Mouse (Mus musculus) hindbrain, embryonic 16.5 days (tissue): ENCODE results near the gene Fam57a. TPM values are rescaled to one million over a fixed set of nuclear protein-coding genes. Genes with fewer than 3 reads are reported as not detected.

Experiments used
- ATAC-seq: fragments of 200-750 bp; cut with Nextera tagmentation; 2 replicates; pipeline ENCODE4 v1.8.0; 2017; ENCODE audit warnings: moderate TSS enrichment, moderate library complexity
- H3K27ac ChIP-seq: fragments of 300-500 bp; sonication (generic); 2 replicates; pipeline ENCODE4 v1.5.1; 2014; ENCODE audit warnings: low read depth, mild to moderate bottlenecking, control low read depth, low read length, moderate library complexity
- H3K27me3 ChIP-seq: fragments of 300-500 bp; sonication (generic); replicated peaks from 2 replicates; pipeline ENCODE4 v1.6.1; 2014; ENCODE audit warnings: low read length; ENCODE audit not compliant: control insufficient read depth, insufficient read depth
- H3K36me3 ChIP-seq: fragments of 300-500 bp; sonication (generic); 2 replicates; pipeline ENCODE4 v1.6.1; 2014; ENCODE audit warnings: mild to moderate bottlenecking, low read length, moderate library complexity, mixed read lengths; ENCODE audit not compliant: control insufficient read depth, insufficient read depth
- H3K4me1 ChIP-seq: fragments of 300-500 bp; sonication (generic); 2 replicates; pipeline ENCODE4 v1.6.1; 2014; ENCODE audit warnings: low read depth, low read length; ENCODE audit not compliant: control insufficient read depth, insufficient read depth
- H3K4me2 ChIP-seq: fragments of 300-500 bp; sonication (generic); 2 replicates; pipeline ENCODE4 v1.6.1; 2014; ENCODE audit warnings: mild to moderate bottlenecking, low read length, control low read depth, moderate library complexity
- H3K4me3 ChIP-seq: fragments of 300-500 bp; sonication (generic); 2 replicates; pipeline ENCODE4 v1.5.1; 2014; ENCODE audit warnings: mild to moderate bottlenecking, low read length, control low read depth, moderate library complexity
- H3K9ac ChIP-seq: fragments of 300-500 bp; sonication (generic); 2 replicates; pipeline ENCODE4 v1.6.1; 2014; ENCODE audit warnings: low read depth, mild to moderate bottlenecking, control low read depth, low read length, moderate library complexity
- H3K9me3 ChIP-seq: fragments of 300-500 bp; sonication (generic); 2 replicates; pipeline ENCODE4 v1.6.1; 2014; ENCODE audit warnings: mild to moderate bottlenecking, low read length, moderate library complexity; ENCODE audit not compliant: control insufficient read depth
- WGBS: fragments of 180-500 bp; shearing (Covaris S2); extraction: QIAGEN DNeasy Blood & Tissue Kit; methylation state at CpG from one replicate; pipeline ENCODE4 v1.1.7; 2014; 5-methylcytosine and 5-hydroxymethylcytosine counted together
- polyA plus RNA-seq: library from polyadenylated mRNA; unstranded; fragments of >200 nt; fragmentation: Nextera tagmentation; extraction: Ambion mirVana; gene quantifications from 2 replicates; pipeline ENCODE4 v1.2.1, GENCODE M21; 2015

Fam57a gene
- polyA plus RNA-seq, result 24.8 and 30.7 TPM in 2 replicates

- H3K4me2 ChIP-seq, result peak within 1 kb of the TSS; percentile 60
- no peaks in the 10 kb centered on the region for H3K36me3 ChIP-seq
- peak; percentile 96 for ATAC-seq
- peaks cover 12% of the 10 kb centered on the region for H3K4me1 ChIP-seq
- H3K27me3 ChIP-seq, result no peaks in the 10 kb centered on the region
- peak within 1 kb of the TSS; percentile 93 for H3K4me3 ChIP-seq
- H3K9ac ChIP-seq, result peak within 1 kb of the TSS; percentile 73
- no peaks in the 10 kb centered on the region for H3K9me3 ChIP-seq
- H3K27ac ChIP-seq, result peak within 1 kb of the TSS; percentile 83
- WGBS, result under 1% methylated on average over 37 of the region's 37 CpGs
Measured at GRCm38 (mm10) chr11:76179495-76180145, at the start of gene Fam57a, which contains the start of gene Vps53. Fam57a (plus strand) TSS chr11:76179671. Vps53 (minus strand) TSS chr11:76179647.

GRCm38 (mm10) chr11:76130859-76131258, 48.6 kb upstream of the Fam57a start:
- ATAC-seq, result no peak
- peaks cover 15% of the 10 kb centered on the region for H3K36me3 ChIP-seq

GRCm38 (mm10) chr11:76135641-76136437, 43.6 kb upstream of the Fam57a start:
- no peaks in the 10 kb centered on the region for H3K4me1 ChIP-seq
- no peaks in the 10 kb centered on the region for H3K27me3 ChIP-seq
- 91% methylated on average over 7 of the region's 7 CpGs for WGBS
- no peak for ATAC-seq
- no peak overlapping the region for H3K4me2 ChIP-seq
- H3K9me3 ChIP-seq, result no peaks in the 10 kb centered on the region
- H3K9ac ChIP-seq, result no peak overlapping the region
- H3K36me3 ChIP-seq, result peaks cover 21% of the 10 kb centered on the region
- H3K27ac ChIP-seq, result no peak overlapping the region
- H3K4me3 ChIP-seq, result no peak overlapping the region

More at GRCm38 (mm10) chr11:76130859-76131258, 48.6 kb upstream of the Fam57a start:
- Histone ChIP-seq H3K4me2 (no peak overlapping the region), H3K4me3 (no peak overlapping the region), H3K27me3 (no peaks in the 10 kb centered on the region), H3K4me1 (no peaks in the 10 kb centered on the region), H3K9ac (no peak overlapping the region), H3K9me3 (no peaks in the 10 kb centered on the region), H3K27ac (no peak overlapping the region)
- WGBS, result 88% methylated on average over 5 of the region's 5 CpGs

- no peak for ATAC-seq
- H3K36me3 ChIP-seq, result peaks cover 22% of the 10 kb centered on the region
- no peak overlapping the region for H3K4me2 ChIP-seq
- no peaks in the 10 kb centered on the region for H3K9me3 ChIP-seq
- H3K27me3 ChIP-seq, result no peaks in the 10 kb centered on the region
- no peak overlapping the region for H3K4me3 ChIP-seq
- H3K9ac ChIP-seq, result no peak overlapping the region
- H3K27ac ChIP-seq, result no peak overlapping the region
- H3K4me1 ChIP-seq, result no peaks in the 10 kb centered on the region
- WGBS, result 86% methylated on average over 3 of the region's 3 CpGs
Measured at GRCm38 (mm10) chr11:76137996-76138395, 41.5 kb upstream of the Fam57a start.

- Histone ChIP-seq H3K9me3 (no peaks in the 10 kb centered on the region), H3K27me3 (no peaks in the 10 kb centered on the region), H3K4me3 (no peak overlapping the region), H3K4me1 (peaks cover 17% of the 10 kb centered on the region), H3K9ac (no peak overlapping the region), H3K36me3 (peaks cover 5% of the 10 kb centered on the region), H3K27ac (no peak overlapping the region), H3K4me2 (no peak overlapping the region)
- no peak for ATAC-seq
- WGBS, result 94% methylated on average over 8 of the region's 8 CpGs
Measured at GRCm38 (mm10) chr11:76144386-76144785, 35.1 kb upstream of the Fam57a start.

- Histone ChIP-seq H3K9me3 (no peaks in the 10 kb centered on the region), H3K4me2 (no peak overlapping the region), H3K36me3 (peaks cover 5% of the 10 kb centered on the region), H3K4me1 (peaks cover 17% of the 10 kb centered on the region), H3K9ac (no peak overlapping the region), H3K27me3 (no peaks in the 10 kb centered on the region), H3K4me3 (no peak overlapping the region), H3K27ac (no peak overlapping the region)
- 90% methylated on average over 1 of the region's 1 CpGs for WGBS
- ATAC-seq, result no peak
Measured at GRCm38 (mm10) chr11:76145169-76145568, 34.3 kb upstream of the Fam57a start.

- no peaks in the 10 kb centered on the region for H3K9me3 ChIP-seq
- H3K27me3 ChIP-seq, result no peaks in the 10 kb centered on the region
- peaks cover 4% of the 10 kb centered on the region for H3K36me3 ChIP-seq
- H3K4me2 ChIP-seq, result no peak overlapping the region
- 90% methylated on average over 8 of the region's 8 CpGs for WGBS
- no peak for ATAC-seq
- H3K9ac ChIP-seq, result no peak overlapping the region
- H3K27ac ChIP-seq, result no peak overlapping the region
- peaks cover 17% of the 10 kb centered on the region for H3K4me1 ChIP-seq
- no peak overlapping the region for H3K4me3 ChIP-seq
Measured at GRCm38 (mm10) chr11:76146187-76147010, 33.1 kb upstream of the Fam57a start.

- Histone ChIP-seq H3K9ac (no peak overlapping the region), H3K9me3 (no peaks in the 10 kb centered on the region), H3K4me3 (no peak overlapping the region), H3K4me2 (no peak overlapping the region), H3K27me3 (no peaks in the 10 kb centered on the region), H3K27ac (peak overlapping the region; percentile 65), H3K36me3 (peaks cover 2% of the 10 kb centered on the region; the same call in 1 of the 2 replicates), H3K4me1 (peaks cover 17% of the 10 kb centered on the region)
- WGBS, result 57% methylated on average over 8 of the region's 8 CpGs
- ATAC-seq, result peak; percentile 81
Measured at GRCm38 (mm10) chr11:76148055-76149008, 31.1 kb upstream of the Fam57a start.
